ENCODE assay signal across 21 mouse cellular contexts in genomic region chr3:145307209-145307608, GRCm38 (mm10). TPM values are rescaled to one million over a fixed set of nuclear protein-coding genes. Genes with fewer than 3 reads are reported as not detected.
DNase-seq lines count a peak whose midpoint lies in the region; ATAC-seq and TF ChIP-seq lines count a peak whose summit lies in the region.
"Had no signal": no experiment of that assay in that cellular context is flagged by ENCODE, and none has a peak within 500 bp of the region (broad histone marks: within the 10 kb centered on the region; RNA-seq: fewer than 3 reads in every experiment).

No protein-coding gene starts in this region.

- DNase-seq in frontal cortex, postnatal 14 days (ENCODE audit: low spot score in 2 of 2), result no peak
- peak; percentile 4 for DNase-seq in Muller cell, postnatal 12 days (ENCODE audit: inconsistent ontology term)
- no peak for DNase-seq in kidney, adult 18-20 months
- no peak for DNase-seq in urinary bladder, postnatal 36 days (ENCODE audit: low spot score in 2 of 2)
- no peak for DNase-seq in natural killer cell, adult 2 months (ENCODE audit: low spot score in 2 of 2)
- DNase-seq: adrenal gland, adult 2 months; B cell, adult 2 months; cerebellum, adult 9-11 months; heart, adult 2 months; heart, postnatal 4 days; kidney, adult 11 months; kidney, postnatal 10 days had no signal

- no peak for TF ChIP-seq CTCF in embryonic fibroblast, embryonic 13.5 days (IDR thresholded peaks at IDR 0.05; ENCODE audit: borderline replicate concordance, insufficient read depth, low read length)

- H3K4me3 ChIP-seq in embryonic fibroblast, embryonic 13.5 days (ENCODE audit: insufficient read depth, low read length), result no peak overlapping the region
- H3K4me3 ChIP-seq: embryonic facial prominence, embryonic 15.5 days; heart, adult 2 months; heart, embryonic 15.5 days; layer of hippocampus, adult 2 months; limb, embryonic 15.5 days; midbrain, embryonic 13.5 days had no signal

- H3K4me1 ChIP-seq in embryonic fibroblast, embryonic 13.5 days (ENCODE audit: control insufficient read depth, insufficient read depth, low read length), result peaks cover 6% of the 10 kb centered on the region
- H3K4me1 ChIP-seq: embryonic facial prominence, embryonic 15.5 days; heart, embryonic 15.5 days; limb, embryonic 15.5 days; midbrain, embryonic 13.5 days had no signal

- peak overlapping the region; percentile 34; the same call in 1 of the 2 replicates for H3K27ac ChIP-seq in embryonic fibroblast, embryonic 13.5 days (ENCODE audit: insufficient read depth, low read length)
- H3K27ac ChIP-seq: embryonic facial prominence, embryonic 15.5 days; heart, adult 2 months; heart, embryonic 15.5 days; layer of hippocampus, adult 2 months; limb, embryonic 15.5 days; midbrain, embryonic 13.5 days had no signal

- ATAC-seq in frontal cortex, adult (ENCODE audit: low TSS enrichment), result peak; percentile 65
- ATAC-seq: hindbrain, embryonic 16.5 days; lung, postnatal 0 days; midbrain, embryonic 13.5 days had no signal

- no peak for TF ChIP-seq POLR2A in embryonic fibroblast, embryonic 13.5 days (IDR thresholded peaks at IDR 0.05; ENCODE audit: low read depth, low read length)

RNA-seq across cellular contexts. Expression of gene Col24a1, which starts 14.9 kb away (rescaled TPM):
- polyA plus RNA-seq in embryonic fibroblast, embryonic 13.5 days (2011; ENCODE audit: insufficient read length, low read depth, missing spikeins), result 4.7 and 11.9 TPM in 2 replicates
